Mouse (Mus musculus): ENCODE measurements around the gene 9930021J03Rik.

The 9930021J03Rik gene

DNA sequence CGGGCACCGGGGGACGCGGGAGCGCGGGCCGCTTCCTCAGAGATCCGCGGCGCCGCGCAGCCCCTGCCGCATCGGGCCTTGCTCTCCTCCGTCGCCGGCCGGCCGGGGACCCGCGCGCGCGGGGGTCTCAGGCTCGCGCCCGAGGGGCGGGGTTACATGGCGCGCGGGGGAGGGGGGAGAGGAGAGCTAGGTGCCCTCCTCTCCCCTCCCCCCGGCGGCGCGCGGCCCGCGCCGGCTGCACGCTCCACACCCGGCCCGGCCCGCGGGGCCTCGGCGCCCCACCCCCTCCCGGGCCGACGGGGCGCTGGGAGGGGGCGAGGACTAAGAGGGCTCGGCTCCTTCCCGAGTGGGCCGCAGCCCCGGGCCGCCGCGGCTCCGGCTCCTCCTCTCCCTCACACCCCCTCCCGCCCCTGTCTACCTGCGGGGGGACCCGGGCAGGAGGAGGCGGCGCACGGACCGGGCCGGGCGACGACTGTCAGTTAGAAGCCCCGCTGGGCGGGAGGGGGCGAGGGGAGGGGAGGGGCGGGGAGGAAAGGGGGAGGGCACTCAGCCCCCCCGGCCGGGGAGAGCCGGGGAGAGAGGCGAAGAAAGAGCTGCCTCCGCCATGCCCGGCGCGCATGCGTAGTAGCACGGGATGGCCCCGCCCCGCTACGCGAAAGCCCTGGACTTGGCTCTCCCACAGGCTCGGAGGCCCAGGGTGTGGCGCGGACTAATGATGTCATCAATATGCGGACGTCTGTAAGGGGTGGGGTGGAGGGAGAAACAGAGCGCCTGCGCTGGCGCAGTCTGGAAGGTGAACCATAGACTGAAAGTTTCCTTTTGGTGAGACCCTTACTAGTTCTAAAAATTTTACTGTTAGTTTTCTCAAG, at the start of gene 9930021J03Rik:
Gene 9930021J03Rik, minus strand, starts transcription at position 73 of the 869 bp plus-strand sequence.
- DNase-seq (ENCODE audit: low read depth, low spot score): peak; percentile 100

GRCm38 (mm10) chr19:29853711-29854110, 47.9 kb upstream of the 9930021J03Rik start:
- DNase-seq (ENCODE audit: low read depth, low spot score): no peak

- DNase-seq (ENCODE audit: low read depth, low spot score): no peak
Measured at GRCm38 (mm10) chr19:29851036-29851690, 45.4 kb upstream of the 9930021J03Rik start.

- DNase-seq (ENCODE audit: low read depth, low spot score): peak; percentile 9
Measured at GRCm38 (mm10) chr19:29849924-29850551, 44.2 kb upstream of the 9930021J03Rik start.

DNA sequence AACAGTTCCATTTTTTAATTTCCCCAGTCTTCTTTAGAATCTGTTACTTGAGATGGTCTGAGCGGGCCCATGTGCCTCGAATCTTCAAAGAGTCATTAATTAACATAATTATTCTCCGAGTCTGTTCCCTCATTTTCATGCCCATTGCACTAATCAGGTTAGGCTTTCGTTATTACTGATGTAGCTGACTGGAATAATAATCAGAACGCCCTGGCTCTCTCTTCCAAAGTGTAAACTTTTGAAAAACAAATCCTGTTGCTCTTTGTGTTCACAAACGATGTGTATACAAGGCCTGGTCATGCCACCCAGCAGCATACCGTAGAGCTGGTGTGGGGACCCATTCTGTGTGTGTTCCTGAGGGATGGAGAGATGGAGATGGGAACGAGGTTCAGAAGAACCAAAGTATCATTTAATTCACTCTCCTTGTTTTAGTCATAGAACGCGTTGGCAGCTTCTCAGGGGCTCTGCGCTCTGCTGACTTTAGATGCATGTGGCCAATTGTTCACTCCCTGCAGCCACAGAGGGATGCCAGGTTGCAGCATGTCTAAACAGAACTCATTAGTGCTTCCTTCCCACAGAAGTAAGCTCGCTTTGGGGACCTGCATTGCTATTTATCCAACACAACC, 38.4 kb upstream of the 9930021J03Rik start:
- DNase-seq (ENCODE audit: low read depth, low spot score): no peak

DNA sequence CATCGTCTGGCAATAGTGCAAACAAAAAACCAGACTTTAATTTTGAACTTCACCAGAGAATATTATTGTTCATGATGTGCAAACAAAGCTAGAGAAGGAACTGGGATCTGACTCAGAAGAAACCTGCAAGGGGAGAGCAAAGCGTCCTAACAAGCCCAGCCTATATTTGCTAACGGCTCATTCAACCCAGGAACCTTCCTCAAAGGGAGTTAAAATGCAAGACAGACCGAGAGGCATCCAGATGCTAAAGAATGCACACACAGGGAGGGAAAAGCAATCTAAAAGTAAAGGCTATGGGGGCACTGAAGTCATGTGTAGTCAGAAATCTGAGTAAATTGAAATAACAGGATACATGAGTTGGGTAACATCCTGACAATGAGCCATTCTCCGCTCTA, 37.8 kb upstream of the 9930021J03Rik start:
- DNase-seq (ENCODE audit: low read depth, low spot score): no peak

GRCm38 (mm10) chr19:29842973-29843372, 37.2 kb upstream of the 9930021J03Rik start:
- DNase-seq (ENCODE audit: low read depth, low spot score): no peak

DNA sequence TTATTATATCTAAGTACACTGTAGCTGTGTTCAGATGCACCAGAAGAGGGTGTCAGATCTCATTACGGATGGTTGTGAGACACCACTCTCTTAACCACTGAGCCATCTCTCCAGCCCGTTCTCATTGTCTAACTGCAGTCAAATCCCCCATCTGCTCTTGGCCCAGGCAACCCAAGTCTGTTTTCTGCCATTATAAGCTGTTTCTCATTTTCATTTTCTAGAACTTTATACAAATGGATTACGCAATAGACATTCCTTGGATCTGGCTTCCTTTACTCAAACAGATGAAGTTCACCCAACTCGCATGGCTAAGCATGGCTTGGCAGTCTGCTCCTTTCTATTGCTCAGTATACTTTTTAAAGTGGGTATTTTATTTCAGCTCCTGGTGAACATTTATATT, 34.9 kb upstream of the 9930021J03Rik start:
- DNase-seq (ENCODE audit: low read depth, low spot score): no peak

- DNase-seq (ENCODE audit: low read depth, low spot score): no peak
Measured at GRCm38 (mm10) chr19:29838636-29839135, 32.9 kb upstream of the 9930021J03Rik start.

DNA sequence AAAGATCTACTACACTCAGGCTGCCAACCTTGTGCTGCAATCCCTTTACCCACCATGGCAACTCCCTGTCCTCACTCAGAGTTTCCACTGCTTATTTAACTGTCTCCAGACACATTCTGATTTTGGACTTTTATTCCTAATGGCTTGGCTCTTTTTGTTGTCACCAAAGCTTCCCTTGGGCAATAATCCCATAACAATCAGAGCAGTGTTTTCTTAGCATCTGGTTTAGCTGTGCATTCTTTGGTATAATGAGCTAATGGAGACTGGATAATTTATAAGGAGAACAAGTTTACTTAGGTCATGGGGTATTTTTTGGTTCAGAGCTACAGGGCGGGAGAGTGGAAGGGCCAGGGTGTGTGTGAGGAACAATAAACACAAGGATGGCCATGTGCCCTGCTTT, 32.4 kb upstream of the 9930021J03Rik start:
- DNase-seq (ENCODE audit: low read depth, low spot score): no peak

DNA sequence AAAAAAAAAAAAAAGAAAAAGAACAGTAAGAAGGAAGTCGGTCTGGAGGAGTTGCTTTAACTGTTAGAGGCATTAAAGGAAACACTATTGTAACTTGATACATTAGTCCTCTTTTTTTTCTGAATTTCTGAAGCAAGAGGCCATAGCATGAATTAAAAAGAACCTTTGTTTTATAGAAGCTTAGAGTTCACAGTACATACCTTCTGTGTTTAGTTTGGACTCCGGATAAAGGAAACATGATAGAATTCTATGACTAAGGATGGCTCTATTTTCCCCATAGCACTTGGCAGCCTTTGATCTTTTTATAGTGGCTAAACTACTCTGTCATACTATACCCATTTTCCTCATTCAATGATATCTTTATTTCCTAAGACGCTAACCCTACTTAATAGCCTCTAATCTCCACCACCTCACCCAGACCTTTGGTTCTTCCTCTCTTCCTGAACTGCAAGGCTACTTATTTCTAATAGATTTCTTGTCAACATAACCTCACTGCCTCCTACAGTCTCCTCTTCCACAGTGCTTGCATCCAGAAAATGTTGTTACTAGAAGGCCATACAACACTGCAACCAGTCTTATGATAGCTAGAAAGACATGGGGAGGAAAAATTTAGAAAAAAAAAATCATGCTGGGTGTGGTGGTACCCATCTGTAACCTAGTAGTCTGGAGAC, 29.7 kb upstream of the 9930021J03Rik start:
- DNase-seq (ENCODE audit: low read depth, low spot score): no peak

- no peak for DNase-seq (ENCODE audit: low read depth, low spot score)
Measured at GRCm38 (mm10) chr19:29830911-29831310, 25.1 kb upstream of the 9930021J03Rik start.

DNA sequence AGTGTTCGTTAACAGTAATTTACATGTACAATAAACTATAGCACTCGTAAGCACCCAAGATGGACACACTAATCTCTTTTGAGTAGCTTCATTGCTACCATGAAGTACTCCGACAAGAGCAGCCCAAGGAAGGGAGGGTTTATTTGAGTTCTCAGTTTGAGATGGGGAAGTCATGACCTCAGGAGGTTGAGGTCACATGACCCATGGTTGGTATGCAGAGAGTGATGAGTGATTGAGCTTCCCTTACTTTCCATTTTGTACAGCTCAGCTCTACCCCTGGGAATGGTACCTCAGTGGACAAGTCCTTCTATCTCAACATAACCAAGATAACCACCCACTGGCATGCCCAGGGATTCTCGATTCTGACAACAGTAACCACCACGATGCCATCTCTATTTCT, 22.8 kb upstream of the 9930021J03Rik start:
- DNase-seq (ENCODE audit: low read depth, low spot score): no peak

GRCm38 (mm10) chr19:29826686-29827085, 20.9 kb upstream of the 9930021J03Rik start:
- DNase-seq (ENCODE audit: low read depth, low spot score): peak; percentile 23

GRCm38 (mm10) chr19:29825003-29825402, 19.2 kb upstream of the 9930021J03Rik start:
- no peak for DNase-seq (ENCODE audit: low read depth, low spot score)

GRCm38 (mm10) chr19:29824034-29824700, 18.4 kb upstream of the 9930021J03Rik start:
- DNase-seq (ENCODE audit: low read depth, low spot score): peak; percentile 67

DNA sequence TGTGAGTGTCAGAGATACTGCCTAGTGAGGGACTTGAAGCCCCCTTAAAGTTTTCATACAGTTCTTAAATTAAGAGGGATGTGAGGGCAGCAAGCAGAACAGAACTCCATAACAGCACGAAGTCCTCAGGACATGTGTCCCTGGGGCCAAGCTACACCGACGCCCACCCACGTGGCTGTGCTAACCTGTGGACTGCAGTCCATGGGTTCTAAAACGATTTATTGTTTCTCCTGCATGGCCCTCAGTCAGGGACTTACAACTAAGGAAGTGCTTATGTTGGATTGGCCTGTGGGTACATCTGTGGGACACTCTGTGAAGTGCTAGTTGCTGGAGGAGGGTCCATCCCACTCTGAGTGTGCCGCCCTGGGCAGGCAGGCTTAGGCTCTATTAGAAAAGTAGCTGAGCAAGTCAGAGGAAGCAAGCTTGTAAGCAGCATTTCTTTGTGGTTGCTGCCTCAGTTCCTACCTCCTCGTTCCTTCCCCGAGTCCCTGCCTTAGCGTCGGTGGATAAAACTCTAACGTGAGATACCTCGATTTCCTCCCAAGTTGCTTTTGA, 17.7 kb upstream of the 9930021J03Rik start:
- DNase-seq (ENCODE audit: low read depth, low spot score): no peak

- peak; percentile 85 for DNase-seq (ENCODE audit: low read depth, low spot score)
Measured at GRCm38 (mm10) chr19:29820966-29821365, 15.2 kb upstream of the 9930021J03Rik start.

- peak; percentile 94 for DNase-seq (ENCODE audit: low read depth, low spot score)
Measured at GRCm38 (mm10) chr19:29812581-29813460, 7.0 kb upstream of the 9930021J03Rik start, which contains the start of gene Ranbp6. Gene Ranbp6, minus strand, starts transcription at chr19:29812974.
